Mouse (Mus musculus): ENCODE data around the gene Krtap6-5. TPM values are rescaled to one million over a fixed set of nuclear protein-coding genes. Genes with fewer than 3 reads are reported as not detected.

Gene Krtap6-5
- total RNA-seq (2023), result not detected

DNA sequence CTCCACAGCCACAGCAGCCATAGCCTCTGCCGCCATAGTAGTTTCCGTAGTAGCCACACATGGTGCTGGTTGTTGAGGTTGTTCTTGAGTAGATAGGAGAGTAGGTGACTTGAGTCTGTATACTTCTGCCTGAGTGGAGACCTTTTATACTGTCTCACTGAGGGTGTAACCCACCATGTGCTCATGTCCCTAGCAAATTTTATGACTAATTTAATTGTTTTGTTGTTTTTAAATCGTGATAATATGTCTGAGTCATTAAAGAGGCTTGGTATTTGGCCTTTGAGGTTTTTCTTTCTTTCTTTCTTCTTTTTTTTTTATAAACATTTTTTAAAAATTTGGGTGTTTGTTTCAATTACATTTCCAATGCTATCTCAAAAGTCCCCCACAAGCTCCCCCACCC lies at the start of gene Krtap6-5:
TSS of gene Krtap6-5 (minus strand) at position 101 of the 400 bp plus-strand sequence.

GRCm38 (mm10) chr16:89063902-89064301 lies 16.2 kb upstream of the Krtap6-5 start, which contains the start of gene 1110025L11Rik:
1110025L11Rik (minus strand) TSS chr16:89064002.

GRCm38 (mm10) chr16:89041372-89041771 lies 6.3 kb downstream of the Krtap6-5 start, which contains the start of gene Gm10228:
Gm10228 (minus strand) TSS chr16:89041472.

DNA sequence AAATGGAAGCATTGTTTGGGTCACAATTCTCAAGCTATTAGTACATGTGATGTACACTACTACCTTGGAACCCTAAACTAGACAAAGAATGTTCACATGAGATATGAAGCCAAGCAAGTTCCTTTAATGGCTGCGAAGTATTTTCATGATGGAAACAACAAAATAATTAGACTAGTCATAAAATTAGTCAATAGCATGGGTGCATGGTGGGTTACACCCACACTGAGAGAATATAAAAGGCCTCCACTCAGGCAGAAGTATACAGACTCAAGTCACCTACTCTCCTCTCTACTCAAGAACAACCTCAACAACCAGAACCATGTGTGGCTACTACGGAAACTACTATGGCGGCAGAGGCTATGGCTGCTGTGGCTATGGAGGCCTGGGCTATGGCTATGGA lies 16.3 kb downstream of the Krtap6-5 start, which contains the start of gene Krtap6-1:
TSS of gene Krtap6-1 (plus strand) at position 301 of the 400 bp plus-strand sequence.

GRCm38 (mm10) chr16:89014984-89015383 lies 32.7 kb downstream of the Krtap6-5 start, which contains the start of gene Gm10229:
Gm10229 (plus strand) TSS chr16:89015284.

DNA sequence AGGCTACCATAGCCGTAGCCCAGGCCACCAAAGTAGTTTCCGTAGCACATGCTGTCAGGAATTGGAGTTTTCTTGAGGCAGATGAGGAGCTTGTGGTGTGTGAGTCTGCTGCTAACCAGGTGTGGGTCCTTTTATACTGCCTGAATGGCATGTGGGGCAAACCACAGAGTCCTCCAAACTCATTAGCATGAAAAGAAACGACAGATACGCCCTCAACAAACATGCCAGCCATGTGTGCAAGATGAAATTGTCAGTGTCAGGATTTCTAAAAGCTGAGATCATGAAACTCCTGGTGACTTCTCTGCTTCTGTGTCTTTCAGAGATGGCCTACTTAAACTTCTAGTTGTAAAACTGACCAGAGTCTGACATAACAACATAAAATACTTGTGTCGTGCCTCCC lies 37.0 kb downstream of the Krtap6-5 start, which contains the start of gene Krtap22-2:
TSS of gene Krtap22-2 (minus strand) at position 101 of the 400 bp plus-strand sequence.

Other genes with a start within 250 kb of the Krtap6-5 start
- gene Gm20741, start 235.7 kb downstream of the Krtap6-5 start, total RNA-seq (2023), result not detected
- gene Krtap15, start 227.7 kb downstream of the Krtap6-5 start, total RNA-seq (2023), result not detected
- not detected for gene Krtap14, start 221.7 kb downstream of the Krtap6-5 start, total RNA-seq (2023)
- gene Krtap19-1, start 178.5 kb downstream of the Krtap6-5 start, total RNA-seq (2023), result not detected
- not detected for gene Krtap19-2, start 173.6 kb downstream of the Krtap6-5 start, total RNA-seq (2023)
- not detected for gene Krtap19-3, start 169.8 kb downstream of the Krtap6-5 start, total RNA-seq (2023)
- gene Krtap19-4, start 162.8 kb downstream of the Krtap6-5 start, total RNA-seq (2023), result not detected
- gene Krtap19-5, start 151.4 kb downstream of the Krtap6-5 start, total RNA-seq (2023), result not detected
- gene Krtap19-9b, start 115.6 kb downstream of the Krtap6-5 start, total RNA-seq (2023), result not detected
- not detected for gene Krtap16-3, start 85.0 kb downstream of the Krtap6-5 start, total RNA-seq (2023)
- gene Krtap22-2, start 37.1 kb downstream of the Krtap6-5 start, total RNA-seq (2023), result not detected
- not detected for gene Gm10229, start 32.6 kb downstream of the Krtap6-5 start, total RNA-seq (2023)
- gene Krtap6-1, start 16.2 kb downstream of the Krtap6-5 start, total RNA-seq (2023), result not detected
- not detected for gene Gm10228, start 6.4 kb downstream of the Krtap6-5 start, total RNA-seq (2023)
- gene 1110025L11Rik, start 16.1 kb upstream of the Krtap6-5 start, total RNA-seq (2023), result not detected
- not detected for gene Krtap6-3, start 36.1 kb upstream of the Krtap6-5 start, total RNA-seq (2023)
- gene Gm6358, start 93.0 kb upstream of the Krtap6-5 start, total RNA-seq (2023), result not detected
- not detected for gene Gm10061, start 103.2 kb upstream of the Krtap6-5 start, total RNA-seq (2023)
- not detected for gene Gm9789, start 110.1 kb upstream of the Krtap6-5 start, total RNA-seq (2023)
- not detected for gene Gm7735, start 121.6 kb upstream of the Krtap6-5 start, total RNA-seq (2023)
- not detected for gene 1110057P08Rik, start 126.9 kb upstream of the Krtap6-5 start, total RNA-seq (2023)
- not detected for gene Krtap20-2, start 158.0 kb upstream of the Krtap6-5 start, total RNA-seq (2023)

Data from monocyte, adult 59 days (primary cell).